Mouse (Mus musculus): Measurements from ENCODE around the gene Fibcd1. TPM values are rescaled to one million over a fixed set of nuclear protein-coding genes. Genes with fewer than 3 reads are reported as not detected.

Fibcd1 gene
- total and polyA plus RNA-seq, 3 experiments = not detected

GRCm38 (mm10) chr2:31864891-31865290 is 19.1 kb upstream of the Fibcd1 start:
- TF ChIP-seq MXI1 (IDR thresholded peaks at IDR 0.05; ENCODE audit: low read depth, low read length) (no peak), CHD1 (IDR thresholded peaks at IDR 0.05; ENCODE audit: low read depth, low read length) (no peak), RAD21 (IDR thresholded peaks at IDR 0.05; ENCODE audit: low read depth, low read length) (no peak), KAT2A (conservative IDR thresholded peaks at IDR 0.05; ENCODE audit: low read depth, low read length) (no peak), ETS1 (IDR thresholded peaks at IDR 0.05; ENCODE audit: low read depth, low read length) (no peak), MAX (IDR thresholded peaks at IDR 0.05; ENCODE audit: low read length) (no peak), MEF2A (IDR thresholded peaks at IDR 0.05; ENCODE audit: extremely low read depth, insufficient replicate concordance, low read depth, low read length, poor library complexity, severe bottlenecking) (no peak), MYC (IDR thresholded peaks at IDR 0.05; ENCODE audit: low read depth, low read length) (no peak), GATA1 (IDR thresholded peaks at IDR 0.05; ENCODE audit: low read depth, low read length) (no peak), TBP (IDR thresholded peaks at IDR 0.05; ENCODE audit: low read depth, low read length) (no peak)
- Histone ChIP-seq H3K9ac (ENCODE audit: control insufficient read depth, low read depth, low read length, poor library complexity, severe bottlenecking) (no peak overlapping the region), H3K4me3 (ENCODE audit: control insufficient read depth in 1 of 2, insufficient read depth in 1 of 2, low read depth in 2 of 2, low read length in 2 of 2) (no peak overlapping the region), H3K27me3 (ENCODE audit: control insufficient read depth in 1 of 2, insufficient read depth in 2 of 2, low read length in 2 of 2) (peaks cover 3% of the 10 kb centered on the region in 2 experiments; a peak in 2 of 4 replicates), H3K36me3 (ENCODE audit: control insufficient read depth in 1 of 2, insufficient read depth in 2 of 2, low read length in 2 of 2) (no peaks in the 10 kb centered on the region), H3K9me3 (replicated peaks; ENCODE audit: insufficient read depth, low read length) (no peaks in the 10 kb centered on the region), H3K4me1 (ENCODE audit: control insufficient read depth in 1 of 2, insufficient read depth in 2 of 2, low read length in 2 of 2) (no peaks in the 10 kb centered on the region), H3K27ac (ENCODE audit: control insufficient read depth, low read depth, low read length) (no peak overlapping the region), H3K79me2 (ENCODE audit: control insufficient read depth, insufficient read depth, low read length, poor library complexity) (no peaks in the 10 kb centered on the region)
- DNase-seq (ENCODE audit: low read depth, low spot score) = no peak

GRCm38 (mm10) chr2:31863766-31864165 is 18.0 kb upstream of the Fibcd1 start:
- no peak overlapping the region for H3K4me3 ChIP-seq (ENCODE audit: control insufficient read depth in 1 of 2, insufficient read depth in 1 of 2, low read depth in 2 of 2, low read length in 2 of 2)
- H3K36me3 ChIP-seq (ENCODE audit: control insufficient read depth in 1 of 2, insufficient read depth in 2 of 2, low read length in 2 of 2) = no peaks in the 10 kb centered on the region
- no peaks in the 10 kb centered on the region for H3K4me1 ChIP-seq (ENCODE audit: control insufficient read depth in 1 of 2, insufficient read depth in 2 of 2, low read length in 2 of 2)
- peaks cover 3% of the 10 kb centered on the region in 2 experiments; a peak in 2 of 4 replicates for H3K27me3 ChIP-seq (ENCODE audit: control insufficient read depth in 1 of 2, insufficient read depth in 2 of 2, low read length in 2 of 2)
- H3K79me2 ChIP-seq (ENCODE audit: control insufficient read depth, insufficient read depth, low read length, poor library complexity) = no peaks in the 10 kb centered on the region
- H3K27ac ChIP-seq (ENCODE audit: control insufficient read depth, low read depth, low read length) = no peak overlapping the region
- no peak overlapping the region for H3K9ac ChIP-seq (ENCODE audit: control insufficient read depth, low read depth, low read length, poor library complexity, severe bottlenecking)
- H3K9me3 ChIP-seq (replicated peaks; ENCODE audit: insufficient read depth, low read length) = no peaks in the 10 kb centered on the region
- DNase-seq (ENCODE audit: low read depth, low spot score) = no peak
- TF ChIP-seq E2F4 (IDR thresholded peaks at IDR 0.05; ENCODE audit: borderline replicate concordance, low read depth, low read length) (no peak), EP300 (IDR thresholded peaks at IDR 0.05; ENCODE audit: low read depth in 1 of 2, low read length in 2 of 2) (no peak), CHD1 (IDR thresholded peaks at IDR 0.05; ENCODE audit: low read depth, low read length) (no peak), ELF1 (IDR thresholded peaks at IDR 0.05; ENCODE audit: low read depth, low read length) (no peak), TAL1 (IDR thresholded peaks at IDR 0.05; ENCODE audit: low read length) (no peak), CHD2 (IDR thresholded peaks at IDR 0.05; ENCODE audit: low read length) (no peak), ETS1 (IDR thresholded peaks at IDR 0.05; ENCODE audit: low read depth, low read length) (no peak), ZMIZ1 (IDR thresholded peaks at IDR 0.05; ENCODE audit: low read depth, low read length) (no peak), RAD21 (IDR thresholded peaks at IDR 0.05; ENCODE audit: low read depth, low read length) (no peak), MAX (IDR thresholded peaks at IDR 0.05; ENCODE audit: low read length) (no peak), SIN3A (IDR thresholded peaks at IDR 0.05; ENCODE audit: low read length) (no peak), BHLHE40 (IDR thresholded peaks at IDR 0.05; ENCODE audit: borderline replicate concordance, low read depth, low read length) (no peak), TBP (IDR thresholded peaks at IDR 0.05; ENCODE audit: low read depth, low read length) (no peak), TCF12 (IDR thresholded peaks at IDR 0.05; ENCODE audit: low read depth, low read length) (no peak), MEF2A (IDR thresholded peaks at IDR 0.05; ENCODE audit: extremely low read depth, insufficient replicate concordance, low read depth, low read length, poor library complexity, severe bottlenecking) (no peak), ZKSCAN1 (IDR thresholded peaks at IDR 0.05; ENCODE audit: low read depth, low read length) (no peak), POLR2AphosphoS2 (IDR thresholded peaks at IDR 0.05; ENCODE audit: low read length) (no peak), GABPA (IDR thresholded peaks at IDR 0.05; ENCODE audit: low read depth, low read length) (no peak), MXI1 (IDR thresholded peaks at IDR 0.05; ENCODE audit: low read depth, low read length) (no peak), USF2 (IDR thresholded peaks at IDR 0.05; ENCODE audit: borderline replicate concordance in 1 of 2, insufficient read depth in 1 of 2, low read depth in 1 of 2, low read length in 2 of 2) (no peak)

Measured in MEL (cell line).